ENCODE assay signal across 27 mouse cellular contexts in the genomic region with DNA sequence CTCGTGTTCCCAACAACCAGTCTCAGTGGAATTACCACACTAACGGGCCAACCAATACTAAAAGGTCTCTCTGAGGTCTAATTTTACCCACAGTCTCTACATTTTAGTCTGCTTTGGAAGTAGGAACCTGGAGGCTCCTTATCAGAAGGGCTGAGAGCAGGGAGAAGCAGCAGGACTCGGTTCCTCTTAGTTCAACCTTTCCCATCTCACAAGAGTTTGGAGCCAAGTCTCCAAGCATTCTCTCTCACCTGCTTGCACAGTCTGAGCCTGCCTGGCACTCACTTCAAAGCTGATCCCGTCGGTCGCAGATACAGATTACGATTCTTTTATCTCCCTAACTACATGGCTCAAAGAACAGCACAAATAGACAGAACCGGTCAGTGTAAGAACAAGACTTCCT. TPM values are rescaled to one million over a fixed set of nuclear protein-coding genes. Genes with fewer than 3 reads are reported as not detected.
DNase-seq lines count a peak whose midpoint lies in the region; ATAC-seq and TF ChIP-seq lines count a peak whose summit lies in the region.
"Had no signal": no experiment of that assay in that cellular context is flagged by ENCODE, and none has a peak within 500 bp of the region (broad histone marks: within the 10 kb centered on the region; RNA-seq: fewer than 3 reads in every experiment).

No protein-coding gene starts in this region.

- no peaks in the 10 kb centered on the region; the same call in 1 of the 2 replicates for H3K36me3 ChIP-seq in midbrain, embryonic 11.5 days (ENCODE audit: control insufficient read depth, insufficient read depth, low read length)
- peaks cover 30% of the 10 kb centered on the region for H3K36me3 ChIP-seq in midbrain, embryonic 13.5 days
- peaks cover 2% of the 10 kb centered on the region; the same call in 1 of the 2 replicates for H3K36me3 ChIP-seq in ES-E14 (ENCODE audit: control insufficient read depth, insufficient read depth, low read length, poor library complexity, severe bottlenecking)

- no peak overlapping the region for H3K27ac ChIP-seq in midbrain, embryonic 11.5 days (ENCODE audit: low read depth, low read length)
- H3K27ac ChIP-seq in midbrain, embryonic 13.5 days = no peak overlapping the region
- H3K27ac ChIP-seq in ES-E14 (ENCODE audit: insufficient read depth, low read depth, low read length, poor library complexity, severe bottlenecking) = peak overlapping the region; percentile 39; the same call in 1 of the 2 replicates
- H3K27ac ChIP-seq: embryonic facial prominence, embryonic 13.5 days; embryonic facial prominence, embryonic 15.5 days; forebrain, embryonic 10.5 days; forebrain, embryonic 12.5 days had no signal

- no peak overlapping the region for H3K4me3 ChIP-seq in midbrain, embryonic 11.5 days (ENCODE audit: low read depth, low read length)
- no peak overlapping the region for H3K4me3 ChIP-seq in midbrain, embryonic 13.5 days (replicated peaks)
- H3K4me3 ChIP-seq in ES-E14 (ENCODE audit: insufficient read depth in 1 of 2, low read depth in 1 of 2, low read length in 2 of 2, poor library complexity in 1 of 2, severe bottlenecking in 1 of 2) = peak overlapping the region in 1 of 2 experiments; percentile 47; a peak in 2 of 4 replicates
- H3K4me3 ChIP-seq: embryonic facial prominence, embryonic 13.5 days; embryonic facial prominence, embryonic 15.5 days; erythroblast, embryonic 14.5 days; forebrain, embryonic 10.5 days; forebrain, embryonic 12.5 days had no signal

- in situ Hi-C loops in ES-E14 (cut with MboI; ENCODE audit: low sequenced_read_pairs in 2 of 2, unreplicated experiment in 2 of 2) = loop anchor here in 1 of 2 experiments (5.0 kb wide), 1 partner anchor 164 kb away; no protein-coding TSS in a partner anchor

- H3K4me1 ChIP-seq in midbrain, embryonic 11.5 days (ENCODE audit: control insufficient read depth, insufficient read depth, low read length) = peaks cover 14% of the 10 kb centered on the region
- peaks cover 18% of the 10 kb centered on the region for H3K4me1 ChIP-seq in midbrain, embryonic 13.5 days (replicated peaks)
- peaks cover 15 to 21% of the 10 kb centered on the region in 2 experiments; a peak in 3 of 4 replicates for H3K4me1 ChIP-seq in ES-E14 (ENCODE audit: control insufficient read depth in 2 of 2, insufficient read depth in 2 of 2, low read length in 2 of 2, poor library complexity in 1 of 2)

- H3K9ac ChIP-seq in midbrain, embryonic 11.5 days (ENCODE audit: low read length) = no peak overlapping the region
- no peak overlapping the region for H3K9ac ChIP-seq in midbrain, embryonic 13.5 days (replicated peaks)
- peak overlapping the region; percentile 66; the same call in 1 of the 2 replicates for H3K9ac ChIP-seq in ES-E14 (ENCODE audit: insufficient read depth, low read depth, low read length, poor library complexity, severe bottlenecking)
- H3K9ac ChIP-seq: embryonic facial prominence, embryonic 13.5 days; embryonic facial prominence, embryonic 15.5 days; forebrain, embryonic 12.5 days had no signal

- H3K9me3 ChIP-seq in midbrain, embryonic 11.5 days (ENCODE audit: control insufficient read depth, low read length) = no peaks in the 10 kb centered on the region
- H3K9me3 ChIP-seq in midbrain, embryonic 13.5 days = no peaks in the 10 kb centered on the region
- no peaks in the 10 kb centered on the region for H3K9me3 ChIP-seq in ES-E14 (ENCODE audit: control insufficient read depth, insufficient read depth, low read depth, low read length)
- H3K9me3 ChIP-seq: embryonic facial prominence, embryonic 13.5 days; embryonic facial prominence, embryonic 15.5 days; forebrain, embryonic 10.5 days; forebrain, embryonic 12.5 days had no signal

- H3K27me3 ChIP-seq in midbrain, embryonic 11.5 days (ENCODE audit: control insufficient read depth, insufficient read depth, low read length) = no peaks in the 10 kb centered on the region
- no peaks in the 10 kb centered on the region for H3K27me3 ChIP-seq in midbrain, embryonic 13.5 days
- H3K27me3 ChIP-seq: CH12.LX; embryonic facial prominence, embryonic 13.5 days; embryonic facial prominence, embryonic 15.5 days; forebrain, embryonic 12.5 days; Patski had no signal

- no peak for ATAC-seq in midbrain, embryonic 11.5 days (ENCODE audit: low FRiP score)
- ATAC-seq in midbrain, embryonic 13.5 days = no peak
- ATAC-seq: activated CD4-positive, CD25-positive, alpha-beta regulatory T cell, adult 4 months; CD4-positive, CD25-positive, alpha-beta regulatory T cell, adult 4 months; forebrain, embryonic 14.5 days; forebrain, embryonic 16.5 days; Patski had no signal

- 86% methylated on average over 8 of the region's 8 CpGs for WGBS in midbrain, embryonic 11.5 days
- WGBS in midbrain, embryonic 13.5 days = 85% methylated on average over 8 of the region's 8 CpGs

- H3K4me2 ChIP-seq in midbrain, embryonic 11.5 days = no peak overlapping the region
- H3K4me2 ChIP-seq in midbrain, embryonic 13.5 days (replicated peaks) = no peak overlapping the region
- H3K4me2 ChIP-seq: embryonic facial prominence, embryonic 13.5 days; embryonic facial prominence, embryonic 15.5 days; forebrain, embryonic 12.5 days had no signal

- DNase-seq in adrenal gland, adult 2 months = peak; percentile 36
- DNase-seq in adrenal gland, adult 18-20 months (ENCODE audit: low spot score in 2 of 2) = no peak
- peak; percentile 28 for DNase-seq in midbrain, embryonic 11.5 days (ENCODE audit: low spot score, missing footprints)
- DNase-seq in ES-E14 (ENCODE audit: low read depth, low spot score) = no peak
- DNase-seq in cerebellum, adult 8-10 months = no peak
- no peak for DNase-seq in right cerebral cortex, postnatal 36 days (ENCODE audit: low spot score in 2 of 2)
- DNase-seq: adrenal gland, adult 8-10 months; adrenal gland, postnatal 14 days; B cell, adult 2 months; cerebellum, adult 11-12 months; cerebellum, adult 2 months; cerebellum, adult 9-11 months; cerebellum, postnatal 14 days; cerebellum, postnatal 36 days; embryo, embryonic 11 days had no signal

TF ChIP-seq in ES-E14, 5 proteins besides CTCF, POLR2A, EP300 and RAD21:
- TF ChIP-seq MAFK (IDR thresholded peaks at IDR 0.05; ENCODE audit: insufficient read depth, low read depth, low read length) = no peak
- TF ChIP-seq HCFC1 (IDR thresholded peaks at IDR 0.05; ENCODE audit: borderline replicate concordance, insufficient read depth, low read length) = no peak
- no peak for TF ChIP-seq ZC3H11A (IDR thresholded peaks at IDR 0.05; ENCODE audit: borderline replicate concordance, low read depth, low read length)
- no peak for TF ChIP-seq ZNF384 (IDR thresholded peaks at IDR 0.05; ENCODE audit: low read depth, low read length)
- TF ChIP-seq CHD2 (IDR thresholded peaks at IDR 0.05; ENCODE audit: low read depth, low read length) = no peak
TF ChIP-seq in ES-E14: peak in this region for 0.

RNA-seq across cellular contexts. Expression of a gene that starts 9.5 kb away (rescaled TPM):
- 10 to 100 TPM; 13.0 to 19.7 TPM for total RNA-seq in adrenal gland, adult 2 months (2021)
- polyA plus RNA-seq in adrenal gland, adult 2 months (2012; rRNA removed) = 13.4 and 14.0 TPM in 2 replicates
- total RNA-seq in adrenal gland, adult 18-20 months (2021) = 10 to 100 TPM; 16.3 to 20.4 TPM
- 9.6 and 12.4 TPM in 2 replicates for polyA plus RNA-seq in midbrain, embryonic 11.5 days (2014; fragmentation: Nextera tagmentation; extraction: Ambion mirVana)
- polyA plus RNA-seq in midbrain, embryonic 13.5 days (2015; fragmentation: Nextera tagmentation; extraction: Ambion mirVana) = 13.7 and 16.0 TPM in 2 replicates
- total RNA-seq in ES-E14 (2012; rRNA removed) = 11.6 and 14.5 TPM in 2 replicates

RNA-seq across cellular contexts. Expression of a gene that starts 13.0 kb away (rescaled TPM):
- total RNA-seq in adrenal gland, adult 2 months (2021) = 10 to 100 TPM; 18.4 to 24.8 TPM
- polyA plus RNA-seq in adrenal gland, adult 2 months (2012; rRNA removed) = 31.0 and 32.9 TPM in 2 replicates
- 10 to 100 TPM; 19.6 to 34.5 TPM for total RNA-seq in adrenal gland, adult 18-20 months (2021)
- 1.8 and 3.5 TPM in 2 replicates for polyA plus RNA-seq in midbrain, embryonic 11.5 days (2014; fragmentation: Nextera tagmentation; extraction: Ambion mirVana)
- polyA plus RNA-seq in midbrain, embryonic 13.5 days (2015; fragmentation: Nextera tagmentation; extraction: Ambion mirVana) = 3.5 and 4.1 TPM in 2 replicates
- total RNA-seq in ES-E14 (2012; rRNA removed) = 39.0 and 55.8 TPM in 2 replicates

Comparison
In these comparisons a context has a peak if more than half of its experiments do, and no peak if none do; other contexts are left out.
1. DNase-seq: peak in adrenal gland, adult 2 months (single experiment) and midbrain, embryonic 11.5 days (single experiment); none in adrenal gland, adult 18-20 months (0 of 2), ES-E14 (single experiment), cerebellum, adult 8-10 months (single experiment) and right cerebral cortex, postnatal 36 days (0 of 2).